Mouse (Mus musculus): ENCODE results near the gene B3gat2.
A peak's percentile ranks its signal among the peaks of the same experiment; 100 is the strongest.

- no peak for TF ChIP-seq EP300 (IDR thresholded peaks at IDR 0.05; ENCODE audit: insufficient read depth, low read depth, low read length)
- peak; percentile 83 for TF ChIP-seq CTCF (IDR thresholded peaks at IDR 0.05)
- no peak for TF ChIP-seq POLR2A (IDR thresholded peaks at IDR 0.05; ENCODE audit: insufficient read depth, low read depth, low read length)
Measured at GRCm38 (mm10) chr1:23826887-23827758, 65.6 kb downstream of the B3gat2 start.
